12 mouse cellular contexts compared by ENCODE assay signal in genomic region chr15:94838646-94839045, GRCm38 (mm10).
"Had no signal": no experiment of that assay in that cellular context is flagged by ENCODE, and none has a peak within 500 bp of the region (broad histone marks: within the 10 kb centered on the region; RNA-seq: fewer than 3 reads in every experiment).

No protein-coding gene starts in this region.

- DNase-seq: lung, embryonic 14.5 days; lung, postnatal 10 days; lung, postnatal 4 days; midbrain, embryonic 14.5 days; retina, postnatal 1 day; right cerebral cortex, adult 18-20 months; right cerebral cortex, postnatal 25 days; right cerebral cortex, postnatal 4 days; spleen, adult 18-20 months; thymus, adult 18-20 months; thymus, postnatal 14 days; thymus, postnatal 36 days had no signal
